Mouse (Mus musculus): ENCODE measurements at regions not wholly inside any gene's neighbourhood (a gene's known extent, or its start where the extent isn't known, plus 50 kb on each side); places are given as distances from the start of the nearest gene placed in this dataset.

GRCm38 (mm10) chr15:62189565-62190181 lies 1266.9 kb upstream of the A1bg start:
- TF ChIP-seq CTCF (IDR thresholded peaks at IDR 0.05; ENCODE audit: borderline replicate concordance, control insufficient read depth, extremely low read depth, insufficient read depth, low read length, poor library complexity) (no peak), POLR2A (IDR thresholded peaks at IDR 0.05; ENCODE audit: control insufficient read depth, extremely low read depth, insufficient read depth, low read length, poor library complexity) (no peak)
